Mouse (Mus musculus): ENCODE measurements around the gene Gxylt2. TPM values are rescaled to one million over a fixed set of nuclear protein-coding genes. Genes with fewer than 3 reads are reported as not detected.

Gene Gxylt2
- polyA plus RNA-seq, 1 experiment from 2014 or later = 1.4 TPM

GRCm38 (mm10) chr6:100831188-100831587 is 126.7 kb downstream of the Gxylt2 start:
- no peak overlapping the region for H3K4me3 ChIP-seq (ENCODE audit: low read depth, low read length)
- DNase-seq (ENCODE audit: low spot score) (no peak), ATAC-seq (replicated peaks; ENCODE audit: low FRiP score, low TSS enrichment, low read depth) (no peak)
- no peak overlapping the region for H3K4me2 ChIP-seq (ENCODE audit: low read length)
- no peaks in the 10 kb centered on the region for H3K9me3 ChIP-seq (ENCODE audit: control insufficient read depth, low read length)
- H3K36me3 ChIP-seq (ENCODE audit: control insufficient read depth, insufficient read depth, low read length) = peaks cover 11% of the 10 kb centered on the region
- H3K27me3 ChIP-seq (replicated peaks; ENCODE audit: control insufficient read depth, insufficient read depth, low read length) = no peaks in the 10 kb centered on the region
- peaks cover 11% of the 10 kb centered on the region; the same call in 1 of the 2 replicates for H3K4me1 ChIP-seq (replicated peaks; ENCODE audit: control insufficient read depth, insufficient read depth, low read length)
- no peak overlapping the region for H3K27ac ChIP-seq (ENCODE audit: low read depth)
- no peak overlapping the region for H3K9ac ChIP-seq (ENCODE audit: low read length)
- 79% methylated on average over 3 of the region's 3 CpGs for WGBS

GRCm38 (mm10) chr6:100831751-100832150 is 127.2 kb downstream of the Gxylt2 start:
- peaks cover 17% of the 10 kb centered on the region for H3K36me3 ChIP-seq (ENCODE audit: control insufficient read depth, insufficient read depth, low read length)
- no peak overlapping the region for H3K9ac ChIP-seq (ENCODE audit: low read length)
- no peak overlapping the region for H3K4me2 ChIP-seq (ENCODE audit: low read length)
- no peaks in the 10 kb centered on the region for H3K27me3 ChIP-seq (replicated peaks; ENCODE audit: control insufficient read depth, insufficient read depth, low read length)
- 95% methylated on average over 6 of the region's 6 CpGs for WGBS
- H3K4me3 ChIP-seq (ENCODE audit: low read depth, low read length) = no peak overlapping the region
- DNase-seq (ENCODE audit: low spot score) (no peak), ATAC-seq (replicated peaks; ENCODE audit: low FRiP score, low TSS enrichment, low read depth) (no peak)
- no peaks in the 10 kb centered on the region for H3K9me3 ChIP-seq (ENCODE audit: control insufficient read depth, low read length)
- H3K4me1 ChIP-seq (replicated peaks; ENCODE audit: control insufficient read depth, insufficient read depth, low read length) = peaks cover 11% of the 10 kb centered on the region; the same call in 1 of the 2 replicates
- H3K27ac ChIP-seq (ENCODE audit: low read depth) = no peak overlapping the region

DNA sequence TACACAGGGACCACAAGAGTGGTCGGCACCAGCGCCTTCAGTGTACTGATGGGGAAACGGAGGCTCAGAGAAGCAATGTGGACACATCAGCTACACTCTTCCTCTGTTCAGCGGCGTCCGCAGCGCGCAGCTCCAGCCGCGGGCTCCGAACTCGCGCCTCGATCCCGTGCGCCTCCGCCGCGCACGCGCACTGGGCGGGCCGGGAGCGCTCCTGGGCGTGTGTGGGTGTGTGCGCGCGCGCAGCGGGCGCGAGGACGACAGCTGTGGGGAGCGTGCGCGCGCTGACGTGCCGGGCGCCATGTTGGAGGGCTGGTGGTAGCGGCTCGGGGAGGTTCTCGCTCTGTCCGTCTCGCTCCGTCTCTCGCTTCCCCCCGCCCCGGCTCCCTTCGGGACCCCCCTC is 128.8 kb downstream of the Gxylt2 start, which contains the start of gene Ppp4r2:
TSS of gene Ppp4r2 (plus strand) at position 268 of the 400 bp plus-strand sequence.
- no peaks in the 10 kb centered on the region for H3K9me3 ChIP-seq (ENCODE audit: control insufficient read depth, low read length)
- under 1% methylated on average over 42 of the region's 50 CpGs for WGBS
- H3K4me1 ChIP-seq (replicated peaks; ENCODE audit: control insufficient read depth, insufficient read depth, low read length) = peaks cover 14% of the 10 kb centered on the region; the same call in 1 of the 2 replicates
- H3K27ac ChIP-seq (ENCODE audit: low read depth) = peak within 1 kb of the TSS; percentile 80
- H3K36me3 ChIP-seq (ENCODE audit: control insufficient read depth, insufficient read depth, low read length) = peaks cover 33% of the 10 kb centered on the region
- peak within 1 kb of the TSS; percentile 54 for H3K9ac ChIP-seq (ENCODE audit: low read length)
- peak; percentile 93 for DNase-seq (ENCODE audit: low spot score)
- H3K27me3 ChIP-seq (replicated peaks; ENCODE audit: control insufficient read depth, insufficient read depth, low read length) = no peaks in the 10 kb centered on the region
- H3K4me3 ChIP-seq (ENCODE audit: low read depth, low read length) = peak within 1 kb of the TSS; percentile 57
- peak within 1 kb of the TSS; percentile 61 for H3K4me2 ChIP-seq (ENCODE audit: low read length)
- peak; percentile 93 for ATAC-seq (replicated peaks; ENCODE audit: low FRiP score, low TSS enrichment, low read depth)

DNA sequence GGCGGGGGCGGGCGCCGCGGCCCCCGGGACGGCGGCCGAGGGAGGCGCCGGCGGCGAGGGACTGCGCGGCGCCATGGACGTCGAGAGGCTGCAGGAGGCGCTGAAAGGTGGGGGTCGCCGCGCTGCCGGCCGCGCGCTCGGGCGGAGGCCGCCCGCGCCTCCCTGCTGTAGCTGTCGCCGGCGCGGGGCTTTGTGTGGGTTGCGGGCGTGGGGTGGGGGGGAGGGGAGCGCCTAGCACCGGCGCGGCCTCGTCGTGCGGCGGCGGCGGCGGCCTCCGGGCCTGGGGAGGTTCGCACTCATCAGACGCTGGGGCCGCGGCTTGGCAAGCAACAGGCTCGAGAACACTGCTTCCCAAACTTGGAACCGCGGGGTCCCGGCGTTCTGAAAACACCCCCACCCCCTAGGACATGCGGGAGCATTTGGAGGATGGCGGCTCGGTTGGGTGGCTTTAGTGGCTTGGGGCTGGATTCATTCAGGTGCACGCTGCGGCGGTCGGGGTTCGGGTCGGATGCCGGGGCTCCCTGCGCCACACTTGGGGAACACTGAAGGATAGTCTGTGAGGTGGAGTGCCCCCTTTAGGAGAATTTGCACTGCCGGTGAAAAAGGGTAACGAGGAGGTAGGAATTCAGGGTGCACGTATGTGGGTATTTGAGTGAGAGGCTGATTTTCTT is 129.4 kb downstream of the Gxylt2 start:
- peak; percentile 87 for ATAC-seq (replicated peaks; ENCODE audit: low FRiP score, low TSS enrichment, low read depth)
- peak; percentile 84 for DNase-seq (ENCODE audit: low spot score)
- H3K36me3 ChIP-seq (ENCODE audit: control insufficient read depth, insufficient read depth, low read length) = peaks cover 39% of the 10 kb centered on the region
- H3K4me1 ChIP-seq (replicated peaks; ENCODE audit: control insufficient read depth, insufficient read depth, low read length) = peaks cover 14% of the 10 kb centered on the region; the same call in 1 of the 2 replicates
- H3K4me3 ChIP-seq (ENCODE audit: low read depth, low read length) = peak overlapping the region; percentile 57
- H3K4me2 ChIP-seq (ENCODE audit: low read length) = peak overlapping the region; percentile 61
- no peaks in the 10 kb centered on the region for H3K27me3 ChIP-seq (replicated peaks; ENCODE audit: control insufficient read depth, insufficient read depth, low read length)
- no peaks in the 10 kb centered on the region for H3K9me3 ChIP-seq (ENCODE audit: control insufficient read depth, low read length)
- under 1% methylated on average over 51 of the region's 72 CpGs for WGBS
- peak overlapping the region; percentile 54 for H3K9ac ChIP-seq (ENCODE audit: low read length)
- H3K27ac ChIP-seq (ENCODE audit: low read depth) = peak overlapping the region; percentile 80

- peak; percentile 52 for DNase-seq (ENCODE audit: low spot score)
- Histone ChIP-seq H3K9me3 (ENCODE audit: control insufficient read depth, low read length) (no peaks in the 10 kb centered on the region), H3K4me3 (ENCODE audit: low read depth, low read length) (peak overlapping the region; percentile 57), H3K36me3 (ENCODE audit: control insufficient read depth, insufficient read depth, low read length) (peaks cover 45% of the 10 kb centered on the region), H3K4me1 (replicated peaks; ENCODE audit: control insufficient read depth, insufficient read depth, low read length) (peaks cover 14% of the 10 kb centered on the region; the same call in 1 of the 2 replicates), H3K27ac (ENCODE audit: low read depth) (peak overlapping the region; percentile 80; the same call in 1 of the 2 replicates), H3K27me3 (replicated peaks; ENCODE audit: control insufficient read depth, insufficient read depth, low read length) (no peaks in the 10 kb centered on the region), H3K4me2 (ENCODE audit: low read length) (peak overlapping the region; percentile 61), H3K9ac (ENCODE audit: low read length) (peak overlapping the region; percentile 54)
- WGBS = 29% methylated on average over 9 of the region's 9 CpGs
- ATAC-seq (replicated peaks; ENCODE audit: low FRiP score, low TSS enrichment, low read depth) = no peak
Observed at GRCm38 (mm10) chr6:100834489-100835160, 130.1 kb downstream of the Gxylt2 start.

GRCm38 (mm10) chr6:100845058-100845457 is 140.5 kb downstream of the Gxylt2 start:
- no peaks in the 10 kb centered on the region for H3K9me3 ChIP-seq (ENCODE audit: control insufficient read depth, low read length)
- no peak overlapping the region for H3K4me2 ChIP-seq (ENCODE audit: low read length)
- H3K27ac ChIP-seq (ENCODE audit: low read depth) = no peak overlapping the region
- no peak overlapping the region for H3K9ac ChIP-seq (ENCODE audit: low read length)
- WGBS = 97% methylated on average over 4 of the region's 4 CpGs
- no peaks in the 10 kb centered on the region for H3K27me3 ChIP-seq (replicated peaks; ENCODE audit: control insufficient read depth, insufficient read depth, low read length)
- DNase-seq (ENCODE audit: low spot score) (no peak), ATAC-seq (replicated peaks; ENCODE audit: low FRiP score, low TSS enrichment, low read depth) (no peak)
- H3K36me3 ChIP-seq (ENCODE audit: control insufficient read depth, insufficient read depth, low read length) = peaks cover 72% of the 10 kb centered on the region
- no peaks in the 10 kb centered on the region for H3K4me1 ChIP-seq (replicated peaks; ENCODE audit: control insufficient read depth, insufficient read depth, low read length)
- no peak overlapping the region for H3K4me3 ChIP-seq (ENCODE audit: low read depth, low read length)

GRCm38 (mm10) chr6:100847264-100847663 is 142.7 kb downstream of the Gxylt2 start:
- Histone ChIP-seq H3K4me3 (ENCODE audit: low read depth, low read length) (no peak overlapping the region), H3K4me2 (ENCODE audit: low read length) (no peak overlapping the region), H3K27ac (ENCODE audit: low read depth) (no peak overlapping the region), H3K9me3 (ENCODE audit: control insufficient read depth, low read length) (no peaks in the 10 kb centered on the region), H3K27me3 (replicated peaks; ENCODE audit: control insufficient read depth, insufficient read depth, low read length) (no peaks in the 10 kb centered on the region), H3K36me3 (ENCODE audit: control insufficient read depth, insufficient read depth, low read length) (peaks cover 57% of the 10 kb centered on the region), H3K9ac (ENCODE audit: low read length) (no peak overlapping the region), H3K4me1 (replicated peaks; ENCODE audit: control insufficient read depth, insufficient read depth, low read length) (no peaks in the 10 kb centered on the region)
- 88% methylated on average over 5 of the region's 5 CpGs for WGBS
- DNase-seq (ENCODE audit: low spot score) (no peak), ATAC-seq (replicated peaks; ENCODE audit: low FRiP score, low TSS enrichment, low read depth) (no peak)

GRCm38 (mm10) chr6:100848682-100849375 is 144.3 kb downstream of the Gxylt2 start:
- no peaks in the 10 kb centered on the region for H3K4me1 ChIP-seq (replicated peaks; ENCODE audit: control insufficient read depth, insufficient read depth, low read length)
- no peak overlapping the region for H3K4me3 ChIP-seq (ENCODE audit: low read depth, low read length)
- H3K27me3 ChIP-seq (replicated peaks; ENCODE audit: control insufficient read depth, insufficient read depth, low read length) = no peaks in the 10 kb centered on the region
- no peak overlapping the region for H3K9ac ChIP-seq (ENCODE audit: low read length)
- no peak for ATAC-seq (replicated peaks; ENCODE audit: low FRiP score, low TSS enrichment, low read depth)
- no peak overlapping the region for H3K4me2 ChIP-seq (ENCODE audit: low read length)
- 85% methylated on average over 9 of the region's 9 CpGs for WGBS
- H3K36me3 ChIP-seq (ENCODE audit: control insufficient read depth, insufficient read depth, low read length) = peaks cover 48% of the 10 kb centered on the region
- H3K9me3 ChIP-seq (ENCODE audit: control insufficient read depth, low read length) = no peaks in the 10 kb centered on the region
- DNase-seq (ENCODE audit: low spot score) = no peak
- no peak overlapping the region for H3K27ac ChIP-seq (ENCODE audit: low read depth)
